Mouse (Mus musculus) gastrocnemius, postnatal 14 days (tissue): ENCODE measurements at regions not wholly inside any gene's neighbourhood (a gene's known extent, or its start where the extent isn't known, plus 50 kb on each side); places are given as distances from the start of the nearest gene placed in this dataset.

Experiments used
- DNase-seq: peaks from one replicate; pipeline ENCODE4 v3.0.0; 2021; ENCODE audit warnings: mixed read lengths
- intact Hi-C: fragments of 180-260 bp; cut with DNase I; formaldehyde crosslinking; loops from one replicate; pipeline ENCODE4 v1.15.1; 2025; ENCODE audit warnings: low total_unique reads

DNA sequence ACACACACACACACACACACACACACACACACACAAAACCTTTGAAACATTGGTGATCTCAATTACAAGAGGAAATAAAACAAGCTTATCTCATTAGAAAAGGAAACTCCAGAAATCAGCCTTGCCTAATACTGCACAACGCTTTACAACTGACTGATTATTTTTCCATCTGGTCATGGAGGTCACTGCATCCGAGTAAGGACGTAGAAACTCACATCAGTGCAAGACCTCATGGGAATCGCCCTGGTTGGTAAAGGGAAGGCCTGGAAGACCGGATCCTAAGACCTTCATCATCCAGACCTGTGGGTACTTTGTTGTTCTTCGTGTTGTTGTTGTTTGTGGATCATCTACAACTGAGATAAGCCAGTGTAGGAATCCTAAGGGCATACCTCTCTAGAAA lies 77.8 kb upstream of the Sestd1 start:
- intact Hi-C loops: no loop called here
- DNase-seq: no peak

GRCm38 (mm10) chr2:77356798-77357197 lies 76.4 kb upstream of the Sestd1 start:
- intact Hi-C loops: no loop called here
- no peak for DNase-seq

- intact Hi-C loops: no loop called here
Measured at GRCm38 (mm10) chr2:77351987-77352628, 71.7 kb upstream of the Sestd1 start.

DNA sequence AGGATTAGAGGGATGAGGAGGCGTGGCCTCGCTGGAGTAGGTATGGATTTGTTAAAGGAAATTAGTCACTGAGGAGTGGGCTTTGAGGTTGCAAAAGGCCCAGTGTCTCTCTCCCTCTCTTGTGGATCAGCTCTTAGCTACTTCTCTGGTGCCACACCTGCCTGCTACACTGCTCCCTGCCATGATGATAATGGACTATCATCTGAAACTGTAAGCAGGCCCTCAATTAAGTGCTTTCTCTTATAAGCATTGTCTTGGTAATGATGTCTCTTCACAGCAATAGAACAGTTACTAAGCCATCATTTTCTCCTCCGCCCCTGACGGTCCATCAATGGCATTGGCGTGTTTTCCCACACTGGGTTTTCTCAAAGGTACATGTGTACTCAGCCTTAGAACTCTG lies 66.6 kb upstream of the Sestd1 start:
- DNase-seq: no peak
- intact Hi-C loops: loop anchor here (10.0 kb wide), 1 partner anchor 92 kb away; no protein-coding TSS in a partner anchor

More at GRCm38 (mm10) chr2:77351987-77352628, 71.7 kb upstream of the Sestd1 start:
- no peak for DNase-seq

DNA sequence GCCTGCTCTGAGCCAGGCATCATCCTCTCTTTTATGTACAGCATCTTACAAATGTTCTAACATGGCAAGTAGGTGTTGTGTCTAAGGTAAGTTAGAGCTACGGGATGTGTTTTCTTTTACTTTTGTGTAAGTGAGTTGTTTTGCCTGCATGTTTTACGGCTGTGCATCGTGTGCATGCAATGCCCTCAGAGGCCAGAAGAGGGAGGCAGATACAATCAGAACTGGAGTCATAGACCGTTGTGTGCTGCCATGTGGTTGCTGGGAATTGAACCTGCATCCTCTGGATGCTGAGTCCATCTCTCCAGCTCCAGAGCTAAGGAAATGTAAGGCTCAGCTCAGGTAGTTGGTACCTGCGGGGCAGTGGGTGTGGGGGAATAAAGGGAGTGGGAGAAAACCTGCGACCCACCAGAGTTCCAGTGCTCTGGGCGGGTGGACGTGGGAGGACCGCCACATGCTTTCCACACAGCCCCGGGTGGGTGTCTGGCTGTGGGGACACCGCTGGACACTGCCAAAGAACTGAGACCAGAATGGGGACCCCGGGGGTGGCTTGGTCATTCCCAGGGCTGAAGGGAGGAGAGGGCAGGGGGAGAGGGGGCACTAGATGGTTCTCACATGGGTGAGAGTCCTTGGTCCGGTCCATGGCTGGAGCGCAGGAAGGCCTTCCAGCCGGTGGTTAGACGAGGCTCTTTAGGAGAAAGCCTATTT lies 63.5 kb upstream of the Sestd1 start:
- intact Hi-C loops: loop anchor here (10.0 kb wide), 1 partner anchor 89 kb away; no protein-coding TSS in a partner anchor

DNA sequence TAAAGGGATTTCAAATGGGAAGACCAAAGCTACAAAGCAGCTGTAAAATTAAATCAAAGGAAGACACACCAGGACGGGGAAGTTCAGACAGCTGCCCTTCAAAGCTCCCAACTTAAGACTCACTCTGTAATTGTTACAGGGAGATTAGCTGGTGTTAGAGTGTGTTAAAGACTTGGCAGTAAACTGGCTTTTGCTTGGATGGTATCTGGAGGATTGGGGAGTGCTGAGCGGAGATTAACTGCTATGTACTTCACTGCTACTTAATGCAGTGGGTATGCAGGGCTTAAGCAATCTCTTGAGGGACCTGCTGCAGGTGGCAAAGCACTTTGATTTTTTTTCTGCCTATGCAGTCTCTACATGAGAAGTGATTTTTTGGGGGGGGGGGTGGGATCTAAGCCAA lies 62.0 kb upstream of the Sestd1 start:
- intact Hi-C loops: loop anchor here (10.0 kb wide), 1 partner anchor 88 kb away; no protein-coding TSS in a partner anchor
- DNase-seq: no peak

More for the DNA sequence above, 63.5 kb upstream of the Sestd1 start:
- no peak for DNase-seq

DNA sequence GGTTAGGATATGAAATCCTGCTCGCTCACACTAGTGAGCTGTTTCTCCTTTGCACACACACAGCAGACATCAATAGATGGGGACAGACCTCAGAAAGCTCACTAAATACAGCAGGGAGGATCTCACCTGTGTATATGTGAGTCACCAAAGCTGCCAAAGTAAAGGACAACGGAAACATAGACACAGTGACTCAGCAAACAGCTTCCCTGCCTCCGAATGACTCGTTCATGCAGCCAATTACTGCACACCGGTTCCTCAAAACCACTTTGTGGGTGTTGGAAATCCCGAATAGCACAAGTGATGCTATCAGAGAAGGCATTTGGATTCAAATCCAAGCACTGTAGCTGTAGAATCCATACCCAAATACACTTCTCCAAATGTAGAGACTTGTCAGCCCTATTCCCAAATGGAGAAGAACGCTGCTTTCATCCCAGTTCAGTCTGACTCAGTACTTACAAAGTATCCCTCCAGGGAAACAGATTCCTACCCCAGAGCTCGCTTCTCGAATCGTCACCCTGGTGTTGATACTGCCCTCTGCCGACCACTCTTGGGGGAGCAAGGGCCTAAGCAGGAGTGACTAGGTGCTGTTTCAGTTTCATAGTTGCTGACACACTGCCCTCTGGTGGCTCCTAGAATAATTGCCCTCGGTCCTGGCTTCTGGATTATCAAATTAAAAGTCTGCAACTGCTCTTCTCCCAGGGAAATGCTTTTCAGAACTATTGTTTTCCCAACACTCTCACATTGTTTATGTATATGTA lies 61.4 kb upstream of the Sestd1 start:
- intact Hi-C loops: loop anchor here (10.0 kb wide), 1 partner anchor 87 kb away; no protein-coding TSS in a partner anchor
- DNase-seq: peak; percentile 94

DNA sequence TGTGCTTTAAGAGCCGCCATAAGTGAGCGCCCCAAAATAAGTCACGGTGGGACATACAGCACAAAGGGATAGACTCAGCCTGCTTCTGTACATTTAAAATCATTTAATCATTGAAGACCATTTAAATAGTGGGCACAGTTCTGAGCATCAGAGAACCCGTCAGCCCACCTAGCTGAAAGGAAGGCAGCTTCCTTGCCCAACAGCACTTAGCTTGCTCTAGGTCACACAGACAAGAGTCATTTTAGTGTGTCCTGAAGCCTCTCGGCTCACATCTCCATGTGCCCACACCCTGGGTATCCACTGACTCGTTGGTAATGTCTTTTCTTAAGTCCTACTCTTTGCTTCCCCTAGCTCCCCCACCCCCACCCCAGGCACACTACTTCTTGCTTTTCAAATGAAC lies 59.7 kb upstream of the Sestd1 start:
- no peak for DNase-seq
- intact Hi-C loops: loop anchor here (10.0 kb wide), 1 partner anchor 85 kb away; no protein-coding TSS in a partner anchor

DNA sequence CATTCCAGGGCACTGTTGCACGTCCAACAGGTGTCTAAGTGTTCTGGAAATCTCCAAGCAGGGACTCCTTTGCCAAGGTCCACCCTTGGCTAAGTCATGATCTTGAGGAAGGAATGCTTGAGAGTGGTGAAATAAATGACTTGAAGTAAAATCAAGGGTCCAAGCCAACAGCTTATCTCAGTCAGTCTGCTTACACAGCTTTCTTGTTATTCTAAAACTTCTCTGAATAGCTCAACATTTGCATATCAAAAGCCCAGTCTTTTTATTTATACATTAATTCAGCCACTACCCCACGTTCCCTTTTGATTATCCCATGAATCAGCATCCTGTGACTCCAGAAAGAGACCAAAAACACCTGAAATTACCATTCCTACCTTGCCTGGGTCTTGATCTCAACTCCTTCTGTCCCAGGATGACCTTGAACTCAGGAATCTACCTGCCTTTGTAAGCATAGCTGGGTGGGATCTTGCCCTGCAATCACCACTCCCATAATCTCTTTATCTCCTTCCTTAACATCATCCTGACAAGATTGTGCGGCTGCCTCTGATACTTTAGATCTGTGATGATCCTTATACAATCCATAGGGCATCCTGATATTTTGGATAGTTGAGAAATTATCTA lies 57.5 kb upstream of the Sestd1 start:
- intact Hi-C loops: no loop called here
- no peak for DNase-seq

DNA sequence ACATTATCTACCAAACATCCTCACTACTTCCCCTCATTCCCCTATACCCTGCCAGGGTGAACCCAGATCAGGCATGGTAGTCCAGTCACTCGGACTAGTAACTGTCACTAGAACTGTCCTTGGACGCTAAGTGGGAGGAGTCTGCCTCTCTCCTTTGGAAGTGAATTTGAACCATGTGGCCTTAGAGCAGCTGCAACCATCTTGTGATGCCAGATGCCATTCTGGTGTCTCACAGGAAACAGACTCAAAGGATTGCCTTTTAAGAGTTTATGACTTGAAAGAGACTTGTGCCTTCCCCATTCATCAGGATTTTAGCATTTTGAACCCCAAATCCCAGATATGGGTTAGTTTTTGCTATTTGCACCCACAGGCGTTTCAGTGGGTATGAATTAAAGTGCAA lies 56.9 kb upstream of the Sestd1 start:
- intact Hi-C loops: no loop called here
- no peak for DNase-seq

DNA sequence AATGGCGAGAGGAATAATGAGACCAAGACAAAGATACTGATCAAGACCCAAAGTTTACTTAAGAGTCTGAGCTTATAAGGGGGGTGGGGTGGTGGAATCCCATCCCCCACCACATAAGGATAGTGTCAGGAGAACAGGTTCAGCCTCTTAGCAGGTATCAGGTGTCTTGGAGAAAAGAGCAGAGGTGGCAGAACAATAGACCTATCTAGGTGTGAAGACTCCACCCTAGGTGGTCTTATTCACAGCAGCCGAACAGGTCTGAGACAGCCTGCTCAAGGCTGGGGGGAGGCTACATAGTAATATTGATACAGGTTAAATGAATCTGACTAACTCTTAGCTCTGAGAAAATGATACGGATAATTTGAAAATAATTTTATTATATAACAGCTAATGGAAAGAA lies 56.4 kb upstream of the Sestd1 start:
- no peak for DNase-seq
- intact Hi-C loops: no loop called here

- intact Hi-C loops: no loop called here
- peak; percentile 28 for DNase-seq
Measured at GRCm38 (mm10) chr2:77334706-77335105, 54.3 kb upstream of the Sestd1 start.

DNA sequence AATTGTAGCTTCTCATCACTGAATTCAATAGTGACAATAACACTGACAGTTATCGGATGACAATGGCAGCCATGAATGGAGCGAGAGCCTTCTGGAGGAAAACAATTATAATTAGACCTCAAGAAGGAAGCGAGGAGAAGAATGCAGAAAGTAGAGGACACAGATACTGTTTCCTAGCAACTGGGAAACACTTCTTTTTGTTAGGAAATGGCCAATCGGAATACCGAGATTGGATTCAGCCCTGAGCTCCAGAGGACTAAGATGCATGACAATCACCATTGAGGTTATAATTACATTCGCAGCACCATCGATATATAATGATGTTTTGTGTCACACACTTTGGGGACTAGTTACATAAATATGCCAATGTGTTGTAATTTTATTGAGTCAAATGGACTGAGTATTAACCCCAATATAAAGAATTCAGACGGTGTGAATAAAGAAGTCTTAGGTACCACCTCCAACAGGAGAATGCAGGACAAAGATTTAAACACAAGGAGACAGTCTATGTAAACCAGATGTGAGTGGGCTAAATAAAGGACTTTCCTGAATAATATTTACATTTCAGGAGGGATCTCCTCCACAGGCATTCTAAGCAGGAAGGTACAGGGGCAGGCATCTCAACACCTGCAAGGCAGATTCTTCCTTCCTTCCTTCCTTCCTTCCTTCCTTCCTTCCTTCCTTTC lies 53.1 kb upstream of the Sestd1 start:
- DNase-seq: no peak
- intact Hi-C loops: no loop called here
